Mouse (Mus musculus) mouse trophoblast stem cell (cell line): ENCODE data around the gene Rasgef1b.

ENCODE experiments used
- in situ Hi-C, 2 experiments: fragments of 300-500 bp; cut with MseI, MboI; formaldehyde crosslinking; loops; 2 replicates in 1 of 2; 3 replicates in 1 of 2; pipeline ENCODE4 v1.15.1; 2025

The Rasgef1b gene

DNA sequence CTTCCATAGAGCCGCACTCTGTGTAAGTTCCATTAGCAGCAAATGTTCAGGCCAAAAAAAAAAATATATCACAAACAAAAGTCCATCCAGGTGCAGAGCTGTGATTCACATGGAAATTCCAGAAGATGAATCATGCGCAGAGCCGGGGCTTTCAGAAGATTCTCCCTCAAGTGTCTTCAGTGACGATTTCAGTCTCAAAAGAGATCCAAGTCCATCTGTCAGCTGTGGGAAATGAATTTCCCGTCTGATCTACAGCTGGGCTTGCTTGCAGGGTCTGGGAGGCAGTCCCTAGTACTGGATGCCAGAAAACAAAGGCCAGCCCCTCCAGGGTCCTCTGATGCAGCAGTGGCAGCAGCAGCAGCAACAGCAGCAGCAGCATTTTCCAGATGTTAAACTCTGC lies 510.5 kb downstream of the Rasgef1b start:
- in situ Hi-C loops, result loop anchor here in 1 of 2 experiments (25.0 kb wide), 1 partner anchor 669 kb away; no protein-coding TSS in a partner anchor

DNA sequence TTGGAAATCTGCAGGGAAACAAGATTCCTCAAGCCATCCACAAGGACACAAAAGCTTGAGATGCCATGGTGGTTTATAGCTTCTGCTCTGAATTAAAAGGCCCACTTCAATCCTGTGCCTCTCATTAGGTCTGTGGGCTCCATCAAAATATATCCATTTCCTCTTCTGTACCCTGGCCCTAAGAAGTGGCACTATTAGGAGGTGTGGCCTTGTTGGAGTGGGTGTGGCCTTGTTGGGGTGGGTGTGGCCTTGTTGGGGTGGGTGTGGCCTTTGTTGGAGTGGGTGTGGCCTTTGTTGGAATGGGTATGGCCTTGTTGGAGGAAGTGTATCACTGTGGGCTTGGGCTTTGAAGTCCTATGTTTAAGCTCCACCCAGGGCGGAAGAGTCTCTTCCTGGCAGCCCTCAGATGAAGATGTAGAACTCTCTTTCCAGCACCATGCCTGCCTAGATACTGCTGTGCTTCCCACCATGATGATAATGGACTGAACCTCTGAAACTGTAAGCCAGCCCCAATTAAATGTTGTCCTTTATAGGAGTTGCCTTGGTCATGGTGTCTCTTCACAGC lies 512.2 kb downstream of the Rasgef1b start:
- in situ Hi-C loops, result loop anchor here in 1 of 2 experiments (25.0 kb wide), 1 partner anchor 671 kb away; no protein-coding TSS in a partner anchor

DNA sequence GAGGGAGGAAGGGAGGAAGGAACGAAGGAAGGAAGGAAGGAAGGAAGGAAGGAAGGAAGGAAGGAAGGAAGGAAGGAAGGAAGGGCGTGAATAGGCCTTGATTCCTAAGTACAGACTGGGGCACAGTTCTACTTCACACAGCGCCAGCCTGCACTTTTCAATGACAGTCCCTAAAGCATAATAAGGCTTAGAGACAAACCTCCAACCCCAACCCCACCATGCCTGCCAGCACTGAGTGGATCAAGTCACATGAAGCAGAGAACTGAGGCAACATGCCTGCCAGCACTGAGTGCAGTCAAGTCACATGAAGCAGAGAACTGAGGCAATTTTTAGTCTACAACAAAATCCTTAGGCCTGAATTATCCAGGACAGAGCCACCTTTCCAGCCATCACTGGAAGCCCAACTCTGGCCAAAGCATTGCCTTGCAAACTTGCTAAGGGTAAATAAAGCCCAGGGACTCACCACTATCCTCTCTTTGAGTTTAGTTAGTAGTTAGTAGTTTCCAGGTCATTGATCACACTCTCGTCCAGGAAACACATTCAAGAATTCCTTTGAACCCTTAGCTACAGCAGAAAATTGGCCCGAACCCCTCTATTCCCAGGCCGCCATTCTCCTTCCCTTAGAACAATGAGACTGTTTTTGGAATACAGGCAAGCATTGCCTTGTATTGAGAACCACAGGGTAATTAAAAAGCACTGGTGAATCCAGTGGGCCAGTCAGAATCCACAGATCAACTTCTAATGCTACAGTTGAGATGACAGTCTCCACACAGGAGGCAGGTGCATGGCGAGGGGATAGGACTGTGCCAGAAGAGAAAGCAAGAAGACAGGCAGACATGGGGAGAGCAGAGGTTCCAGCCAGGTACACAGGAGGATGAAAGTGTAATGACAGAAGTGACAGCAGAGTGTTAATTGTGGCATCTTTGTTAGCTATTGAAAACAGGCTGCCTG lies 513.4 kb downstream of the Rasgef1b start:
- in situ Hi-C loops, result loop anchor here in 1 of 2 experiments (25.0 kb wide), 1 partner anchor 672 kb away; no protein-coding TSS in a partner anchor

DNA sequence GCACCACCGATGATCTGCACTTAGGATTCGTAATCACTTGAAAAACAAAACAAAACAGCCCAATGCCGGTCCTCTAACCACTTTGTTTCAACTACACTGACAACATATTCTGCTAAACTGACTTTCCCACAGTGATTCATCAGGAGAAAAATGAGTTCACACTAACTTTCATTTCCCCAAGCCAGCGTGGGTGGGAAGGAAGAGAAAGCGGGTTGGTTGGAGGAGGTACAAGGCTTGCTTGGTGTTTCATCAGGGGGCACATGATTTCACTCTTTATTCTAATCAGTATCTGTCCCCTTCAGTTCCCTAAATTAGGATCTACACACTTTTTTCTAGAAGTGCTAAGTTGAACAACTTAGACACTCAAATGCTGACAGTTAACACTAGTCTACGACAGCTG lies 514.5 kb downstream of the Rasgef1b start:
- in situ Hi-C loops, result loop anchor here in 1 of 2 experiments (25.0 kb wide), 1 partner anchor 673 kb away; no protein-coding TSS in a partner anchor

GRCm38 (mm10) chr5:99213211-99213610 lies 515.7 kb downstream of the Rasgef1b start:
- in situ Hi-C loops, result loop anchor here in 1 of 2 experiments (25.0 kb wide), 1 partner anchor 674 kb away; no protein-coding TSS in a partner anchor

- in situ Hi-C loops, result loop anchor here (10.0 to 25.0 kb wide), 3 partner anchors 371 to 691 kb away; no protein-coding TSS in a partner anchor
Measured at GRCm38 (mm10) chr5:99203475-99203874, 525.4 kb downstream of the Rasgef1b start.

- in situ Hi-C loops, result loop anchor here (10.0 to 25.0 kb wide), 3 partner anchors 373 to 693 kb away; no protein-coding TSS in a partner anchor
Measured at GRCm38 (mm10) chr5:99202074-99202837, 526.6 kb downstream of the Rasgef1b start.

GRCm38 (mm10) chr5:99195436-99195835 lies 533.4 kb downstream of the Rasgef1b start:
- in situ Hi-C loops, result no loop called here

DNA sequence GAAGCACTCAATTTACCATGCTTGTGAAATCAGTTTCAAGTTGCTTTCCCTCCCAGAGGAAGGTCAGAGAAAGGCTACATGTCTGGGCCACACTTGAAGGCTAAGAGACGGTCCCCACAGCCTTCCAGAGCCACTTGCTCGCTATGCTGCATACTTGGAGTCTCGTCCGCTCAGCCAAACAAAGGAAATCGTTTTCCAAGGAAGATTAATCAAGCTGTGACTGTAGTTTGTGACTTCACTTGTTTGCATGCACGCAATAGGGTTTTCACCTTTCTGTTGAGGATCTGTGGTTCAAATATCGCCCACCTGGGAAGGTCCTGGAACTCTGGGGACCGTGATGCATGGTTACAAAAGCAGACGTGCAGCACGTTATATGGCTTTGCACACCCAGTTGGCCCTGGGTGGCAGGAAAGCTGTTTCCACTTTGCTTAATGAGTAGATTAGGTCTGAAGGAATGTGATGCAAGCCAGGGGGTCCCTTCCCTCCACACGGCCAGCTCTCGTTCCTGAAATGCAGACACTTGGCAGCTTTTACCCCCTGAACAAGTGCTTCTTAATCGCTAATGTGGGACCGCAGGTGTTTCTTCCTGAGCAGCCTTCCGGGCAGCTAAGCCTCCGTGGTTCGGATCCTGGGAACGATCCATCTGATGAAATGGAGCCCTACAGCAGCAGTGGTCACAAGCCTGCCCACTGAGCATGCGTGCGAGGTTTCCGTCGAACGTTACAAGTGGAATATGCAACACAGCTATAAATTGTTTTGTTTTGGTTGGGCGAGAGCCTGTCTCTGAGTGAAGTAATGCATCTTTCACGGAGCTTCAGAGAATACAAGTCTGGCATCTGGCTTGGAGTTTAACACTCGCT lies 537.7 kb downstream of the Rasgef1b start:
- in situ Hi-C loops, result no loop called here

DNA sequence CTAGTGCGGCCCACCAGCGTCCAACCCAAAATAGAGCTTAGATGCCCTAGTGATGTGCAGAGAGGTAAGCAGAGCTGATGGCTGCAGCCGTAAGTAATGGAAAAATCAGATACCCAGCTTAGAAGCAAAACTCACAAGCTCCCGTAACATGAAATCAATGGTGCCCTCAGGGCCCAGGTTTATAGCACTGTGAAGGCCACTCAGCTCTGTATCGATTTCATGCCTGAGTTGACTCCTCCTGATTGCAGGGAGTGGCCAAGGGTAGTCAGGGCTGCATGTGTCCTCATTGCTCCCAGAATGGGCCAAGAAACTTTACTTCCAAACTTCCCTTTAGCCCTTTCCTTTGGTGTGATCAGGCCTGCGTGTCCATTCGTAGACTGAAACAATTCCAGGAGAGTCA lies 545.2 kb downstream of the Rasgef1b start:
- in situ Hi-C loops, result no loop called here

DNA sequence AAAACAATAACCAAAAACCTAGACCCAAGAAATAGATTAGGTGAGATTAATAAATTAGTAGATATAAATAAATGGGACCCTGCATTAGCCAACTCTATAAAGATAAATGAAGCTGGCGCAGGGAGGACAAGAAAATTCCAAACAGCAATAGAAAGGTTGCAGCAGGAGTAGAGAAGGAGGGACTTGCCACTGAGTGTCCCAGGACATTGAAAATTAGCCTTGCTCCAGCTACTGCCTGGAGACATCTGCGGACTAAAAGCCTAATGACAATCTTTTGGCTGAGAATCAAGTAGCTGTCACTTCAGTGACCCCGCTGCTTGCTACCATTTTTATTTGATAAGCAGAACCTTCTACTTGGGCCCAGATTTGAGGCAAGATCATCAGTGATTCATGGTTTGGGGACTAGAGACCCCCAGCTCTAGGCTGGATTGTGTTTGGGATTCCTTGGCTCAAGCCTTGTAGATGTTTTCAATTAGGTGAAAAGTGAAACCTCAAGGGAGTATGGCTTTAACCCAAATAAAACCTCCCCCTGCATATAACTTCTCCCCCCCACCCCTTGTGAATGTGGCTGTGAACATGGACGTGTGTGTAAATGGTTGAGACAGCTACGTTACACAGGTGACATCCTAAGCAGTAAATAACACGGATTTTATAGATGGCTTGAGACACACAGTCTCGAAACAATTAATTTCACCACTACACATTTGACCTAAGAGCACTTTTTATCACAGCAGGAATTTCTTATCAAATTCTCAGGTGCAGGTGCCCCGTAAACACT lies 554.1 kb downstream of the Rasgef1b start:
- in situ Hi-C loops, result no loop called here

GRCm38 (mm10) chr5:99169836-99170235 lies 559.0 kb downstream of the Rasgef1b start:
- in situ Hi-C loops, result no loop called here

DNA sequence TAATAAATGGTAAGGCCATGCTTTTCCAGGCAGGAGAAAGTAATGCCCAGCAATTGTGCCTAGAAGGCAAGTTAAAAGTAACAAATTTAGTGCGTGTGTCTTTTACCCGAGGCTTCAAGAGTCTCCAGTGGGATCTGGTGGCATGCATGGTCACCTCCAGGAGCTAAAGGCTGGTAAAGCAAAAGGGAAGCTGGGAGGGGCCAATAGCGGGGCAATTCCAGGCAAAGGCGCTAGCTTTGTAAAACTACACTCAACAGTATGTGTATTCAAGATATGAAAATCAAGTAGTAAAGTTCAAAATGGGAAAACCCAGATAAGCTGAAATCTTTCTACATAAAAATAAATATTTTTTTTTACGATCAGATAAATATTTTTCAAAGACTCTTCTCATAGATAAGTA lies 561.1 kb downstream of the Rasgef1b start:
- in situ Hi-C loops, result no loop called here
